Mouse (Mus musculus): Measurements from ENCODE around the gene Glb1l. TPM values are rescaled to one million over a fixed set of nuclear protein-coding genes. Genes with fewer than 3 reads are reported as not detected.

Glb1l gene
- polyA plus RNA-seq, 1 experiment = 21.2 TPM

DNA sequence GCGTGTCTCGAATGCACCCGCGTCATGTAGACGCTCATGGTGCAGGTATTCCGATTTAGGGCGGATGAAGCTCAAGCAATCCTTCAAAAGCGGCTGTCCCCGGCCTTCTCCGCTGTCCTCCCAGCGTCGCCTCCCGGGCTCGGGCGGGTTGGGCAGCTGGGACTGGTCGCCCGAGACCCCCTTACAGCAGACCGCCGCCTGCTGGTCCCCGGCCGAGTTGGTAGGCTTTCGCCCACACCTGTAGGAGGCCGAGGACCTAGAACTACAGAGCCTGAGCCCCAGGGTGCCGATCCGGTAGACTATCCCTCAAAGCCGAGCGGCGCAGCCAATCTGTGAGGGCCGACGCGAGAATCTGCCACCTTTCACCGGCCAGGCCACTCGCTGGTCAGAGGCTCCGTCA lies 8.9 kb upstream of the Glb1l start, which contains the start of gene Tuba4a:
Gene Tuba4a (minus strand): TSS at position 335 of the 400 bp plus-strand sequence.
- TF ChIP-seq POLR2A (IDR thresholded peaks at IDR 0.05; ENCODE audit: extremely low read depth, insufficient read depth, low read length) (no peak), CTCF (IDR thresholded peaks at IDR 0.05; ENCODE audit: extremely low read depth, insufficient read depth, low read length) (no peak)
- H3K27ac ChIP-seq (ENCODE audit: insufficient read depth, low read length) = peak within 1 kb of the TSS; percentile 86
- H3K4me1 ChIP-seq (ENCODE audit: control insufficient read depth, insufficient read depth, low read length) = peaks cover 5% of the 10 kb centered on the region
- H3K4me3 ChIP-seq (ENCODE audit: insufficient read depth, low read length) = peak within 1 kb of the TSS; percentile 74

DNA sequence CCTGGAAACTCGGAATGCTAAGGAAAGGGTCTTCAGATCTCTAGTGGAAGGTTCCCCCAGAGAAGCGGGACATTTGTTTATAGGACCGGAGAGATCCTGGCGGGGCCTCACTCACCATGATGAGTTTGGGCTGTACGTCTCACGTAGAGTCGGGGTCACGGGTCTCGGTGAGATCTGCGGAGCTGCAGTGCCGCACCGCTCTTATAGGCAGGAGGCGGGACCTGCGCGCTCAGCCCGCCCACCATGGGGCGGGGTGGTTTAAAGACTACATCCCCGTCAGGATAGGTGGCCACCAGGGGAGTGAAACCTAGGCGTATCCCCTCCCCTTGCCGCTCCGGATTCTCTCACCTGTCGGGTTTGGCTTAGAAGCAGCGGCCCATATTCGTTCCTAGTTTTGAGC lies 8.5 kb upstream of the Glb1l start:
- Histone ChIP-seq H3K4me3 (ENCODE audit: insufficient read depth, low read length) (peak overlapping the region; percentile 74), H3K27ac (ENCODE audit: insufficient read depth, low read length) (peak overlapping the region; percentile 86), H3K4me1 (ENCODE audit: control insufficient read depth, insufficient read depth, low read length) (peaks cover 5% of the 10 kb centered on the region)
- TF ChIP-seq CTCF (IDR thresholded peaks at IDR 0.05; ENCODE audit: extremely low read depth, insufficient read depth, low read length) (no peak), POLR2A (IDR thresholded peaks at IDR 0.05; ENCODE audit: extremely low read depth, insufficient read depth, low read length) (peak; percentile 100)

DNA sequence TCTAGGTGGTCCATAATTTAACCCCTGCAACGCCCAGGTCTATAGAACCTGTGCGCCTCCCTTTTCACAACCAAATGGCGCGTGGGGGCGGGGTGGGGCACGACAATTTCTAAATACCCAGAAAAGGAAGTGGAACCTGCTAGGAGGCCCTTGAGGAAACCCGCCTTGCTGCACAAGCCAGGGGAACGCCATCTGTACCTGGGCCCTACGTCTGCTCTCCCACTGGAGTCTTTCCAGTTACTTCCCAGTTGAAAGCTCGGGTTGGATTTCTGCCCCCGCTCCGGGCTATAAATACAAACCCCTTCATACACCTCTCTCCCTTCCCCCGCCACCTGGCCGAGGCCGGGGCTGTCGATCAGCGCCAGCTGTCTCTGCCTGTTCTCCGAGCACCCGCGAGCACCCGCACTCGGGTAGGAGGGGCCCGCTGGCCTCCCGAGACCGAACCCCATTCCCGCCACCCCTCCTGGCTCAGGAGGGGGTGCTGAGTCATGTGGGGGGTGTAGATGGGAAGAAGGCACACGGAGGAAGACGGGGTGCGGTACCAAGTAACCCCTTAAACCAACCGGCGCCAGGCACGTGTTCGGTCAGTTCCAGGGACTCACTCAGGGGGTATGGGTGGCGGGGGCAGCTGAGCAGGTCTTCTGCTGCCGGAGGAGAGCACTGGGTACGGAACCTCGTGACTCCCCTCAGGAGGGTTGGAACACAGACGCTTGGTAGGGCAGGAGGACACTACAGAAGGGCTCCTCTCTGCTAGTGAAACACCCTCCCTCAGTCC lies 7.8 kb upstream of the Glb1l start:
- H3K4me3 ChIP-seq (ENCODE audit: insufficient read depth, low read length) = peak overlapping the region; percentile 74
- peaks cover 5% of the 10 kb centered on the region for H3K4me1 ChIP-seq (ENCODE audit: control insufficient read depth, insufficient read depth, low read length)
- H3K27ac ChIP-seq (ENCODE audit: insufficient read depth, low read length) = peak overlapping the region; percentile 86
- TF ChIP-seq POLR2A (IDR thresholded peaks at IDR 0.05; ENCODE audit: extremely low read depth, insufficient read depth, low read length) (no peak; the same call in 1 of the 2 replicates), CTCF (IDR thresholded peaks at IDR 0.05; ENCODE audit: extremely low read depth, insufficient read depth, low read length) (no peak)

DNA sequence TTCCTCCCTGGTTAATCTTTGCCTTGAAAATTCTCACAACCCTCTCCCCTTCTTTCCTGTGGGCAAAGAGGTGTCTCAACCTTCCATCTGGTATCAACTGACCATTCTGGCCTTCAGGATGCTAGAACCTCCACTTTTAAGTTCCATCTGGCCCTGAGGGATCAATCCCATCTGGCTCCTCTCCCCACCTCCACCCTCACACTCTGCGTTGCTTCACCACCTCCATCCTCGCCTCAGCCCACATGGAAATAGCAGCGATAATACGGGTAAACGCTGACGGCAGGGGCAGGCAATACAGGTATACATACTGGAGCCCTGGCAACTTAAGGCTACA lies 7.2 kb upstream of the Glb1l start:
- Histone ChIP-seq H3K27ac (ENCODE audit: insufficient read depth, low read length) (peak overlapping the region; percentile 86; the same call in 1 of the 2 replicates), H3K4me1 (ENCODE audit: control insufficient read depth, insufficient read depth, low read length) (peaks cover 5% of the 10 kb centered on the region), H3K4me3 (ENCODE audit: insufficient read depth, low read length) (peak overlapping the region; percentile 74)
- no peak for TF ChIP-seq CTCF (IDR thresholded peaks at IDR 0.05; ENCODE audit: extremely low read depth, insufficient read depth, low read length)
- no peak for TF ChIP-seq POLR2A (IDR thresholded peaks at IDR 0.05; ENCODE audit: extremely low read depth, insufficient read depth, low read length)

DNA sequence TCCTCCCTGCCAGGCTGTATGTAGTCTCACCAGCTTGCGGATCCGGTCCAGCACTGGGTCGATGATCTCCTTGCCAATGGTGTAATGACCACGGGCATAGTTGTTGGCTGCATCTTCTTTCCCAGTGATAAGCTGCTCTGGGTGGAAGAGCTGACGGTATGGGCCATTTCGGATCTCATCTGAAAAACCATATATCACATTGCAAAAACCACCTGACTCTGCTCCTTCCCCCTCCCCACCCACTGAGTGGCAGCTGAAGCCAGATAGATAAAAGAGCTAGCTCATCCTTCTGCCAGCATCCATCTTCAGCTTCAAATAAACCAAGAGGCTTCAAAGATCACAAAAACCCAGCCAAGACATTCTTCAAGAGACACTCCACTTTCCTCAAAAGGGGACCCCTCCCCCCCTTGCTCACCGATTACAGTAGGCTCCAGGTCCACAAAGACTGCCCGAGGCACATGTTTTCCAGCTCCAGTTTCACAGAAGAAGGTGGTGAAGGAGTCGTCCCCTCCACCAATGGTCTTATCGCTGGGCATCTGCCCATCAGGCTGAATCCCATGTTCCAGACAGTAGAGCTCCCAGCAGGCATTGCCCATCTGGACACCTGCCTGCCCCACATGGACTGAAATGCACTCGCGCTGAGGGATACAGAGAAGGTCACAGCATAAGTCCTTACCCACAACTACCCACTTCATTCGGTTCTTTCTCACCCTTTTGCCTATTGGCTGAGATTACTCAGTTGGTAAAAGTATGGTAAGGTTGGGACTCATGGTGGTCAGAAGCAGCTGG lies 6.4 kb upstream of the Glb1l start:
- peaks cover 5% of the 10 kb centered on the region for H3K4me1 ChIP-seq (ENCODE audit: control insufficient read depth, insufficient read depth, low read length)
- H3K27ac ChIP-seq (ENCODE audit: insufficient read depth, low read length) = no peak overlapping the region
- H3K4me3 ChIP-seq (ENCODE audit: insufficient read depth, low read length) = peak overlapping the region; percentile 74
- TF ChIP-seq POLR2A (IDR thresholded peaks at IDR 0.05; ENCODE audit: extremely low read depth, insufficient read depth, low read length) = 0 out of 2 replicates have a peak, but pooled peaks have one; percentile 5
- no peak for TF ChIP-seq CTCF (IDR thresholded peaks at IDR 0.05; ENCODE audit: extremely low read depth, insufficient read depth, low read length)

DNA sequence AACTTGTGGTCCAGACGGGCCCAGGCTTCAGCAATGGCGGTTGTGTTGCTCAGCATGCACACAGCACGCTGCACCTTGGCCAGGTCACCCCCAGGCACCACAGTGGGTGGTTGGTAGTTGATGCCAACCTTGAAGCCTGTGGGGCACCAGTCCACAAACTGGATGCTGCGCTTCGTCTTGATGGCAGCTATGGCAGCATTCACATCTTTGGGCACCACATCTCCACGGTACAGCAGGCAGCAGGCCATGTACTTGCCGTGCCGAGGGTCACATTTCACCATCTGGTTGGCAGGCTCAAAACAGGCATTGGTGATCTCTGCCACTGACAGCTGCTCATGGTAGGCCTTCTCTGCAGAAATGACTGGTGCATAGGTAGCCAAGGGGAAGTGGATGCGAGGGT lies 5.2 kb upstream of the Glb1l start:
- Histone ChIP-seq H3K4me3 (ENCODE audit: insufficient read depth, low read length) (no peak overlapping the region), H3K27ac (ENCODE audit: insufficient read depth, low read length) (no peak overlapping the region)
- TF ChIP-seq POLR2A (IDR thresholded peaks at IDR 0.05; ENCODE audit: extremely low read depth, insufficient read depth, low read length) (no peak), CTCF (IDR thresholded peaks at IDR 0.05; ENCODE audit: extremely low read depth, insufficient read depth, low read length) (no peak)

DNA sequence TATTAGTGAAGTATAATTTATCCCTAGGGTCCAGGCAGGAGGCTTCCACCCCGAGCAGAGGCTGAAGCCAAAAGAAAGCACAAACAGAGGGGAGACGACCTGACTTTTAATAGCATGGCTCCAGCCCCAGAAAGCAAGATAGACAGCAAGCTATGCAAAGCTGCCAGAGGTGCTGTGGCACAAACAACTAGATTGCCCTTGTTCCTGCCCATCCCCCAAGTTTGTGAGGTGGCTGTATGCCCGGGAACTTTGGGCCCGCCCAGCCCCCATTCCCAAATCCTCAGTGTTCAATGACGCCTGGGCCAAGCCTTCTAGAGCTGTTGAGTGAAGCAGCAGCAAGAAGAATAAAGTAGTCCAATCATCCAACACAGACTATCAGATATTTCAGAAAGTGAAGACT lies 4.3 kb upstream of the Glb1l start:
- TF ChIP-seq POLR2A (IDR thresholded peaks at IDR 0.05; ENCODE audit: extremely low read depth, insufficient read depth, low read length) = no peak
- TF ChIP-seq CTCF (IDR thresholded peaks at IDR 0.05; ENCODE audit: extremely low read depth, insufficient read depth, low read length) = no peak
- Histone ChIP-seq H3K27ac (ENCODE audit: insufficient read depth, low read length) (peak overlapping the region; percentile 42; the same call in 1 of the 2 replicates), H3K4me3 (ENCODE audit: insufficient read depth, low read length) (no peak overlapping the region), H3K4me1 (ENCODE audit: control insufficient read depth, insufficient read depth, low read length) (peaks cover 12% of the 10 kb centered on the region)

More for the DNA sequence above, 5.2 kb upstream of the Glb1l start:
- peaks cover 9% of the 10 kb centered on the region for H3K4me1 ChIP-seq (ENCODE audit: control insufficient read depth, insufficient read depth, low read length)

DNA sequence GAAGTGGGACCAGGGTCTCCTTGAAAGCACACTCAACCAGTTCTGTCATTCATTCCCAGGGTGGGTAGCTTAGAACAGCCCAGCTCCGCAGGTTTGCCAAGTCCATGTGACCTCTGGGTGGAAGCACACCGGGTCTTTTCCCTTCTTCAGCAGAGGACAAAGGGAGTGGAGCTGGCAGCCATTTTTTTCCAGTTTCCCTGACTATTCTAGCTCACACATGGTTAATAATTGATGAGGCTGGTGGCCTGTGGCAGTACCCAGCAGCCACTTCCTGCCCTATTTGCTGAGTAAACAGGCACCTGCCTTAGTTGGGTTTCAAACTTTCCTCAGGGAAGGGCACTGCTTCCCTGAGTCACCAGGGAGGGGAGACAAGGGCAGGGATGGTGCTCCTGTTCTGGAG lies 3.8 kb upstream of the Glb1l start:
- no peak overlapping the region for H3K4me3 ChIP-seq (ENCODE audit: insufficient read depth, low read length)

DNA sequence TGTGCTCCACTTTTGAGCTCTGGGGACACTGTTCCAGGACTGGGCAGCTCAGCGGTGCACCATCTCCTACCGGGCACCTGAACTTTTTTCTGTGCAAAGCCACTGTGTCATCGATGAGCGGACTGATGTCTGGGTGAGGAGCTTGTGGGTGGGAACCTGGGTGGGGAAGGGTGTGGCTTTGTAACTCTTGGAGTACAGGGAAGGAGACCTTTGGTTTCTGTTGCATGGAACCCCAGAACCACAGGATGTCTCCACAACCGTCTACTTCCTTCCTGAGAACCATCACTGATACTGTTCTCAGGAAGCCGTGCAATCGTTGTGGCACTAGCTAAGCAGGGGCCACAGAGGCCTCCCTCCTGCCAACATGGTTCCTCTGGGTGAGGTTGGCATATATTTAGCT lies 2.5 kb upstream of the Glb1l start:
- Histone ChIP-seq H3K4me3 (ENCODE audit: insufficient read depth, low read length) (no peak overlapping the region), H3K4me1 (ENCODE audit: control insufficient read depth, insufficient read depth, low read length) (peaks cover 12% of the 10 kb centered on the region), H3K27ac (ENCODE audit: insufficient read depth, low read length) (no peak overlapping the region)
- TF ChIP-seq POLR2A (IDR thresholded peaks at IDR 0.05; ENCODE audit: extremely low read depth, insufficient read depth, low read length) (no peak), CTCF (IDR thresholded peaks at IDR 0.05; ENCODE audit: extremely low read depth, insufficient read depth, low read length) (no peak)

More for the DNA sequence above, 3.8 kb upstream of the Glb1l start:
- Histone ChIP-seq H3K4me1 (ENCODE audit: control insufficient read depth, insufficient read depth, low read length) (peaks cover 12% of the 10 kb centered on the region), H3K27ac (ENCODE audit: insufficient read depth, low read length) (peak overlapping the region; percentile 42; the same call in 1 of the 2 replicates)
- 0 out of 2 replicates have a peak, but pooled peaks have one; percentile 7 for TF ChIP-seq POLR2A (IDR thresholded peaks at IDR 0.05; ENCODE audit: extremely low read depth, insufficient read depth, low read length)
- TF ChIP-seq CTCF (IDR thresholded peaks at IDR 0.05; ENCODE audit: extremely low read depth, insufficient read depth, low read length) = no peak

Measured in cortical plate, adult 2 months (tissue).